Mouse (Mus musculus) liver, embryonic 13.5 days (tissue): ENCODE results near the gene Filip1l. TPM values are rescaled to one million over a fixed set of nuclear protein-coding genes. Genes with fewer than 3 reads are reported as not detected.

ENCODE experiments used
- ATAC-seq: fragments of 200-750 bp; cut with Nextera tagmentation; 2 replicates; pipeline ENCODE4 v1.8.0; 2017; ENCODE audit warnings: low read depth, mild to moderate bottlenecking, moderate number of reproducible peaks, moderate library complexity
- DNase-seq: peaks from one replicate; pipeline ENCODE4 v3.0.0; 2022
- H3K27ac ChIP-seq: fragments of 300-500 bp; sonication (generic); 2 replicates; pipeline ENCODE4 v1.5.1; 2015; ENCODE audit warnings: moderate library complexity, mild to moderate bottlenecking, inconsistent platforms
- H3K27me3 ChIP-seq: fragments of 300-500 bp; sonication (generic); 2 replicates; pipeline ENCODE4 v1.6.1; 2015; ENCODE audit warnings: mild to moderate bottlenecking, inconsistent platforms
- H3K36me3 ChIP-seq: fragments of 300-500 bp; sonication (generic); 2 replicates; pipeline ENCODE4 v1.6.1; 2015; ENCODE audit warnings: mild to moderate bottlenecking, inconsistent platforms
- H3K4me1 ChIP-seq: fragments of 300-500 bp; sonication (generic); replicated peaks from 2 replicates; pipeline ENCODE4 v1.6.1; 2015; ENCODE audit warnings: inconsistent platforms
- H3K4me2 ChIP-seq: fragments of 300-500 bp; sonication (generic); 2 replicates; pipeline ENCODE4 v1.6.1; 2015; ENCODE audit warnings: inconsistent platforms, mild to moderate bottlenecking, moderate library complexity
- H3K4me3 ChIP-seq: fragments of 300-500 bp; sonication (generic); replicated peaks from 2 replicates; pipeline ENCODE4 v1.5.1; 2015; ENCODE audit warnings: mild to moderate bottlenecking, inconsistent platforms
- H3K9ac ChIP-seq: fragments of 300-500 bp; sonication (generic); 2 replicates; pipeline ENCODE4 v1.6.1; 2015; ENCODE audit warnings: mild to moderate bottlenecking, inconsistent platforms
- H3K9me3 ChIP-seq: fragments of 300-500 bp; sonication (generic); replicated peaks from 2 replicates; pipeline ENCODE4 v1.6.1; 2016; ENCODE audit warnings: inconsistent platforms
- WGBS: fragments of 180-500 bp; shearing (Covaris S2); methylation state at CpG from one replicate; pipeline ENCODE4 v1.1.7; 2015; ENCODE audit not compliant: insufficient replicate concordance; 5-methylcytosine and 5-hydroxymethylcytosine counted together
- polyA plus RNA-seq: library from polyadenylated mRNA; unstranded; fragments of >200 nt; fragmentation: Nextera tagmentation; extraction: Ambion mirVana; gene quantifications from 2 replicates; pipeline ENCODE4 v1.2.1, GENCODE M21; 2015

The Filip1l gene
- polyA plus RNA-seq, 1 experiment from 2014 or later = 2.7 TPM

- Histone ChIP-seq H3K27me3 (no peaks in the 10 kb centered on the region), H3K4me2 (no peak overlapping the region), H3K36me3 (no peaks in the 10 kb centered on the region), H3K27ac (no peak overlapping the region), H3K4me3 (no peak overlapping the region), H3K9ac (no peak overlapping the region), H3K4me1 (no peaks in the 10 kb centered on the region), H3K9me3 (no peaks in the 10 kb centered on the region)
- ATAC-seq (no peak), DNase-seq (no peak)
- WGBS = 49% methylated on average over 10 of the region's 10 CpGs
Measured at GRCm38 (mm10) chr16:57440706-57441437, 88.0 kb downstream of the Filip1l start.

GRCm38 (mm10) chr16:57445096-57446094 is 92.5 kb downstream of the Filip1l start:
- Histone ChIP-seq H3K27me3 (no peaks in the 10 kb centered on the region), H3K9me3 (no peaks in the 10 kb centered on the region), H3K9ac (no peak overlapping the region), H3K4me1 (no peaks in the 10 kb centered on the region), H3K36me3 (no peaks in the 10 kb centered on the region), H3K4me3 (no peak overlapping the region), H3K4me2 (no peak overlapping the region), H3K27ac (no peak overlapping the region)
- ATAC-seq (no peak), DNase-seq (no peak)
- 64% methylated on average over 10 of the region's 10 CpGs for WGBS

- no peaks in the 10 kb centered on the region for H3K27me3 ChIP-seq
- no peaks in the 10 kb centered on the region for H3K9me3 ChIP-seq
- H3K9ac ChIP-seq = no peak overlapping the region
- H3K36me3 ChIP-seq = no peaks in the 10 kb centered on the region
- H3K4me1 ChIP-seq = no peaks in the 10 kb centered on the region
- WGBS = 61% methylated on average over 7 of the region's 7 CpGs
- DNase-seq (no peak), ATAC-seq (no peak)
- H3K4me2 ChIP-seq = no peak overlapping the region
- no peak overlapping the region for H3K27ac ChIP-seq
- H3K4me3 ChIP-seq = no peak overlapping the region
Measured at GRCm38 (mm10) chr16:57453009-57453408, 100.1 kb downstream of the Filip1l start.

GRCm38 (mm10) chr16:57454106-57454763 is 101.3 kb downstream of the Filip1l start:
- Histone ChIP-seq H3K9ac (no peak overlapping the region), H3K27me3 (no peaks in the 10 kb centered on the region), H3K4me1 (no peaks in the 10 kb centered on the region), H3K27ac (no peak overlapping the region), H3K4me2 (no peak overlapping the region), H3K9me3 (no peaks in the 10 kb centered on the region), H3K36me3 (no peaks in the 10 kb centered on the region), H3K4me3 (no peak overlapping the region)
- no peak for DNase-seq
- WGBS = 75% methylated on average over 8 of the region's 8 CpGs
- ATAC-seq = no peak

GRCm38 (mm10) chr16:57455573-57455972 is 102.7 kb downstream of the Filip1l start:
- no peaks in the 10 kb centered on the region for H3K36me3 ChIP-seq
- WGBS = 77% methylated on average over 3 of the region's 3 CpGs
- no peaks in the 10 kb centered on the region for H3K4me1 ChIP-seq
- H3K9me3 ChIP-seq = no peaks in the 10 kb centered on the region
- no peak overlapping the region for H3K4me2 ChIP-seq
- ATAC-seq = no peak
- no peak overlapping the region for H3K27ac ChIP-seq
- no peak overlapping the region for H3K9ac ChIP-seq
- no peaks in the 10 kb centered on the region for H3K27me3 ChIP-seq
- no peak overlapping the region for H3K4me3 ChIP-seq
- no peak for DNase-seq

GRCm38 (mm10) chr16:57456003-57456402 is 103.1 kb downstream of the Filip1l start:
- Histone ChIP-seq H3K9ac (no peak overlapping the region), H3K9me3 (no peaks in the 10 kb centered on the region), H3K4me1 (no peaks in the 10 kb centered on the region), H3K4me3 (no peak overlapping the region), H3K36me3 (no peaks in the 10 kb centered on the region), H3K4me2 (no peak overlapping the region), H3K27ac (no peak overlapping the region), H3K27me3 (no peaks in the 10 kb centered on the region)
- no peak for DNase-seq
- WGBS = 67% methylated on average over 2 of the region's 2 CpGs
- ATAC-seq = no peak

- no peaks in the 10 kb centered on the region for H3K27me3 ChIP-seq
- no peak for ATAC-seq
- H3K9me3 ChIP-seq = no peaks in the 10 kb centered on the region
- H3K9ac ChIP-seq = no peak overlapping the region
- H3K4me3 ChIP-seq = no peak overlapping the region
- no peak overlapping the region for H3K4me2 ChIP-seq
- DNase-seq = no peak
- 68% methylated on average over 9 of the region's 9 CpGs for WGBS
- H3K4me1 ChIP-seq = no peaks in the 10 kb centered on the region
- H3K27ac ChIP-seq = no peak overlapping the region
- no peaks in the 10 kb centered on the region for H3K36me3 ChIP-seq
Measured at GRCm38 (mm10) chr16:57465386-57465913, 112.6 kb downstream of the Filip1l start.

- H3K9ac ChIP-seq = no peak overlapping the region
- no peak for ATAC-seq
- H3K27me3 ChIP-seq = no peaks in the 10 kb centered on the region
- no peak overlapping the region for H3K4me3 ChIP-seq
- no peaks in the 10 kb centered on the region for H3K9me3 ChIP-seq
- H3K36me3 ChIP-seq = no peaks in the 10 kb centered on the region
- DNase-seq = no peak
- H3K4me1 ChIP-seq = 0 out of 2 replicates have a peak, but pooled peaks cover 4% of the 10 kb centered on the region
- 50% methylated on average over 4 of the region's 4 CpGs for WGBS
- no peak overlapping the region for H3K27ac ChIP-seq
- H3K4me2 ChIP-seq = no peak overlapping the region
Measured at GRCm38 (mm10) chr16:57469301-57469700, 116.4 kb downstream of the Filip1l start.

- no peak overlapping the region for H3K4me2 ChIP-seq
- 47% methylated on average over 2 of the region's 2 CpGs for WGBS
- H3K9ac ChIP-seq = no peak overlapping the region
- H3K36me3 ChIP-seq = no peaks in the 10 kb centered on the region
- no peak overlapping the region for H3K27ac ChIP-seq
- no peak for DNase-seq
- no peak overlapping the region for H3K4me3 ChIP-seq
- H3K27me3 ChIP-seq = no peaks in the 10 kb centered on the region
- no peak for ATAC-seq
- no peaks in the 10 kb centered on the region for H3K9me3 ChIP-seq
- 0 out of 2 replicates have a peak, but pooled peaks cover 4% of the 10 kb centered on the region for H3K4me1 ChIP-seq
Measured at GRCm38 (mm10) chr16:57469869-57470268, 117.0 kb downstream of the Filip1l start.

GRCm38 (mm10) chr16:57470286-57470830 is 117.5 kb downstream of the Filip1l start:
- H3K4me1 ChIP-seq = 0 out of 2 replicates have a peak, but pooled peaks cover 4% of the 10 kb centered on the region
- no peak overlapping the region for H3K4me2 ChIP-seq
- no peak overlapping the region for H3K4me3 ChIP-seq
- H3K9me3 ChIP-seq = no peaks in the 10 kb centered on the region
- 56% methylated on average over 12 of the region's 12 CpGs for WGBS
- no peaks in the 10 kb centered on the region for H3K27me3 ChIP-seq
- H3K36me3 ChIP-seq = no peaks in the 10 kb centered on the region
- no peak for DNase-seq
- H3K27ac ChIP-seq = no peak overlapping the region
- no peak overlapping the region for H3K9ac ChIP-seq
- no peak for ATAC-seq

GRCm38 (mm10) chr16:57471071-57471470 is 118.2 kb downstream of the Filip1l start:
- ATAC-seq (no peak), DNase-seq (no peak)
- no peak overlapping the region for H3K4me2 ChIP-seq

More at GRCm38 (mm10) chr16:57471071-57471470, 118.2 kb downstream of the Filip1l start:
- H3K27me3 ChIP-seq = no peaks in the 10 kb centered on the region
- no peaks in the 10 kb centered on the region for H3K9me3 ChIP-seq
- H3K36me3 ChIP-seq = no peaks in the 10 kb centered on the region
- no peak overlapping the region for H3K9ac ChIP-seq
- H3K27ac ChIP-seq = no peak overlapping the region
- H3K4me1 ChIP-seq = 0 out of 2 replicates have a peak, but pooled peaks cover 4% of the 10 kb centered on the region
- H3K4me3 ChIP-seq = no peak overlapping the region
